Mouse (Mus musculus): ENCODE results near the gene Poc1b. TPM values are rescaled to one million over a fixed set of nuclear protein-coding genes. Genes with fewer than 3 reads are reported as not detected.

The Poc1b gene
- total RNA-seq, 4 experiments from 2014 or later, result 7.6 to 13.4 (median 8.1) TPM

GRCm38 (mm10) chr10:99115471-99116236, 8.8 kb downstream of the Poc1b start:
- no peak for DNase-seq (ENCODE audit: low spot score in 2 of 2)

- no peak for DNase-seq (ENCODE audit: low spot score in 2 of 2)
Measured at GRCm38 (mm10) chr10:99116237-99116632, 9.4 kb downstream of the Poc1b start.

- DNase-seq (ENCODE audit: low spot score in 2 of 2), result no peak
Measured at GRCm38 (mm10) chr10:99116650-99117615, 10.1 kb downstream of the Poc1b start.

GRCm38 (mm10) chr10:99117876-99118275, 11.0 kb downstream of the Poc1b start:
- DNase-seq (ENCODE audit: low spot score in 2 of 2), result no peak

GRCm38 (mm10) chr10:99118697-99119096, 11.9 kb downstream of the Poc1b start:
- no peak for DNase-seq (ENCODE audit: low spot score in 2 of 2)

- no peak for DNase-seq (ENCODE audit: low spot score in 2 of 2)
Measured at GRCm38 (mm10) chr10:99119471-99119870, 12.6 kb downstream of the Poc1b start.

- DNase-seq (ENCODE audit: low spot score in 2 of 2), result no peak
Measured at GRCm38 (mm10) chr10:99126225-99126624, 19.4 kb downstream of the Poc1b start, which contains the start of gene Phxr2. Gene Phxr2, minus strand, starts transcription at chr10:99126325.

- DNase-seq (ENCODE audit: low spot score in 2 of 2), result no peak
Measured at GRCm38 (mm10) chr10:99126954-99127353, 20.1 kb downstream of the Poc1b start.

- DNase-seq (ENCODE audit: low spot score in 2 of 2), result no peak
Measured at GRCm38 (mm10) chr10:99127691-99128261, 20.9 kb downstream of the Poc1b start.

- DNase-seq (ENCODE audit: low spot score in 2 of 2), result no peak
Measured at GRCm38 (mm10) chr10:99130611-99131010, 23.8 kb downstream of the Poc1b start.

- DNase-seq (ENCODE audit: low spot score in 2 of 2), result no peak
Measured at GRCm38 (mm10) chr10:99131298-99131697, 24.5 kb downstream of the Poc1b start.

GRCm38 (mm10) chr10:99132189-99132588, 25.4 kb downstream of the Poc1b start:
- DNase-seq (ENCODE audit: low spot score in 2 of 2), result no peak

- DNase-seq (ENCODE audit: low spot score in 2 of 2), result no peak
Measured at GRCm38 (mm10) chr10:99132595-99133272, 25.9 kb downstream of the Poc1b start.

- no peak for DNase-seq (ENCODE audit: low spot score in 2 of 2)
Measured at GRCm38 (mm10) chr10:99133321-99133875, 26.6 kb downstream of the Poc1b start.

GRCm38 (mm10) chr10:99136337-99136736, 29.5 kb downstream of the Poc1b start:
- no peak for DNase-seq (ENCODE audit: low spot score in 2 of 2)

GRCm38 (mm10) chr10:99145611-99146010, 38.8 kb downstream of the Poc1b start:
- DNase-seq (ENCODE audit: low spot score in 2 of 2), result no peak

- DNase-seq (ENCODE audit: low spot score in 2 of 2), result no peak
Measured at GRCm38 (mm10) chr10:99146596-99146995, 39.8 kb downstream of the Poc1b start.

- no peak for DNase-seq (ENCODE audit: low spot score in 2 of 2)
Measured at GRCm38 (mm10) chr10:99150016-99150415, 43.2 kb downstream of the Poc1b start.

- DNase-seq (ENCODE audit: low spot score in 2 of 2), result no peak
Measured at GRCm38 (mm10) chr10:99151580-99151979, 44.7 kb downstream of the Poc1b start.

- DNase-seq (ENCODE audit: low spot score in 2 of 2), result no peak
Measured at GRCm38 (mm10) chr10:99152063-99152462, 45.2 kb downstream of the Poc1b start.

- no peak for DNase-seq (ENCODE audit: low spot score in 2 of 2)
Measured at GRCm38 (mm10) chr10:99154635-99155034, 47.8 kb downstream of the Poc1b start.
